Mouse (Mus musculus) cerebellum, adult 11 months (tissue): ENCODE measurements around the gene Rhoh.

Experiments
- DNase-seq: peaks from one replicate; pipeline ENCODE4 v3.0.0; 2022

Gene Rhoh

GRCm38 (mm10) chr5:65897731-65898130, 36.7 kb downstream of the Rhoh start:
- no peak for DNase-seq

GRCm38 (mm10) chr5:65898683-65899082, 37.7 kb downstream of the Rhoh start:
- DNase-seq = no peak

GRCm38 (mm10) chr5:65900113-65900512, 39.1 kb downstream of the Rhoh start:
- no peak for DNase-seq

- no peak for DNase-seq
Observed at GRCm38 (mm10) chr5:65900862-65901265, 39.9 kb downstream of the Rhoh start.

- DNase-seq = no peak
Observed at GRCm38 (mm10) chr5:65901868-65902418, 40.9 kb downstream of the Rhoh start.

- DNase-seq = no peak
Observed at GRCm38 (mm10) chr5:65902811-65903210, 41.8 kb downstream of the Rhoh start.

- no peak for DNase-seq
Observed at GRCm38 (mm10) chr5:65904476-65904875, 43.5 kb downstream of the Rhoh start.

GRCm38 (mm10) chr5:65908751-65909150, 47.7 kb downstream of the Rhoh start:
- DNase-seq = no peak

- DNase-seq = no peak
Observed at GRCm38 (mm10) chr5:65909321-65909720, 48.3 kb downstream of the Rhoh start.

- no peak for DNase-seq
Observed at GRCm38 (mm10) chr5:65910398-65910797, 49.4 kb downstream of the Rhoh start.

GRCm38 (mm10) chr5:65911676-65912075, 50.7 kb downstream of the Rhoh start:
- no peak for DNase-seq

GRCm38 (mm10) chr5:65912201-65912600, 51.2 kb downstream of the Rhoh start:
- no peak for DNase-seq

- DNase-seq = no peak
Observed at GRCm38 (mm10) chr5:65913126-65913525, 52.1 kb downstream of the Rhoh start.

GRCm38 (mm10) chr5:65914342-65914741, 53.3 kb downstream of the Rhoh start:
- DNase-seq = no peak

GRCm38 (mm10) chr5:65916930-65917329, 55.9 kb downstream of the Rhoh start:
- no peak for DNase-seq

GRCm38 (mm10) chr5:65918601-65919000, 57.6 kb downstream of the Rhoh start:
- no peak for DNase-seq

GRCm38 (mm10) chr5:65919326-65919725, 58.3 kb downstream of the Rhoh start:
- DNase-seq = no peak

- no peak for DNase-seq
Observed at GRCm38 (mm10) chr5:65919904-65920303, 58.9 kb downstream of the Rhoh start.

GRCm38 (mm10) chr5:65920701-65921426, 59.9 kb downstream of the Rhoh start:
- DNase-seq = no peak

GRCm38 (mm10) chr5:65921477-65922138, 60.6 kb downstream of the Rhoh start:
- no peak for DNase-seq

GRCm38 (mm10) chr5:65926666-65927065, 65.7 kb downstream of the Rhoh start:
- no peak for DNase-seq

- no peak for DNase-seq
Observed at GRCm38 (mm10) chr5:65929162-65929561, 68.1 kb downstream of the Rhoh start.

GRCm38 (mm10) chr5:65930171-65930570, 69.2 kb downstream of the Rhoh start:
- no peak for DNase-seq

GRCm38 (mm10) chr5:65933258-65933657, 72.2 kb downstream of the Rhoh start:
- no peak for DNase-seq
